Mouse (Mus musculus): ENCODE results near the gene Themis3. TPM values are rescaled to one million over a fixed set of nuclear protein-coding genes. Genes with fewer than 3 reads are reported as not detected.
A peak's percentile ranks its signal among the peaks of the same experiment; 100 is the strongest.
"Not testable (repeated sequence)": the region's sequence is repeated elsewhere in the genome, so short reads cannot be mapped to it uniquely, and the experiment has no call there.

The Themis3 gene
- polyA plus RNA-seq, 1 experiment, result 0.08 TPM

- TF ChIP-seq POLR2A (IDR thresholded peaks at IDR 0.05; ENCODE audit: borderline replicate concordance, extremely low read depth, low read depth, low read length) (no peak), CTCF (IDR thresholded peaks at IDR 0.05; ENCODE audit: insufficient read depth, low read length) (no peak)
- DNase-seq, result no peak
- Histone ChIP-seq H3K4me1 (ENCODE audit: control insufficient read depth, insufficient read depth, low read length) (no peaks in the 10 kb centered on the region; the same call in 1 of the 2 replicates), H3K4me3 (replicated peaks; ENCODE audit: extremely low read depth, low read depth, low read length) (no peak overlapping the region)
- WGBS, result 42% methylated on average over 7 of the region's 7 CpGs
These were observed 30.2 kb downstream of the Themis3 start for GRCm38 (mm10) chr17:66564213-66564612.

- H3K4me3 ChIP-seq (replicated peaks; ENCODE audit: extremely low read depth, low read depth, low read length), result no peak overlapping the region
- 49% methylated on average over 1 of the region's 1 CpGs for WGBS
- H3K4me1 ChIP-seq (ENCODE audit: control insufficient read depth, insufficient read depth, low read length), result no peaks in the 10 kb centered on the region; the same call in 1 of the 2 replicates
- TF ChIP-seq CTCF (IDR thresholded peaks at IDR 0.05; ENCODE audit: insufficient read depth, low read length) (no peak), POLR2A (IDR thresholded peaks at IDR 0.05; ENCODE audit: borderline replicate concordance, extremely low read depth, low read depth, low read length) (no peak)
- no peak for DNase-seq
These were observed 30.9 kb downstream of the Themis3 start for GRCm38 (mm10) chr17:66563551-66563950.

- 47% methylated on average over 2 of the region's 2 CpGs for WGBS
- no peak for DNase-seq
These were observed 33.0 kb downstream of the Themis3 start for GRCm38 (mm10) chr17:66561380-66561779.

GRCm38 (mm10) chr17:66558404-66559317 lies 35.8 kb downstream of the Themis3 start:
- WGBS, result 89% methylated on average over 17 of the region's 17 CpGs
- no peak for DNase-seq

More at GRCm38 (mm10) chr17:66561380-66561779, 33.0 kb downstream of the Themis3 start:
- no peak overlapping the region for H3K4me3 ChIP-seq (replicated peaks; ENCODE audit: extremely low read depth, low read depth, low read length)
- no peak for TF ChIP-seq POLR2A (IDR thresholded peaks at IDR 0.05; ENCODE audit: borderline replicate concordance, extremely low read depth, low read depth, low read length)
- TF ChIP-seq CTCF (IDR thresholded peaks at IDR 0.05; ENCODE audit: insufficient read depth, low read length), result no peak
- H3K4me1 ChIP-seq (ENCODE audit: control insufficient read depth, insufficient read depth, low read length), result no peaks in the 10 kb centered on the region; the same call in 1 of the 2 replicates

GRCm38 (mm10) chr17:66552690-66553089 lies 41.7 kb downstream of the Themis3 start:
- no peaks in the 10 kb centered on the region for H3K4me1 ChIP-seq (ENCODE audit: control insufficient read depth, insufficient read depth, low read length)
- DNase-seq, result no peak
- 83% methylated on average over 4 of the region's 4 CpGs for WGBS
- no peak for TF ChIP-seq POLR2A (IDR thresholded peaks at IDR 0.05; ENCODE audit: borderline replicate concordance, extremely low read depth, low read depth, low read length)
- no peak for TF ChIP-seq CTCF (IDR thresholded peaks at IDR 0.05; ENCODE audit: insufficient read depth, low read length)
- H3K4me3 ChIP-seq (replicated peaks; ENCODE audit: extremely low read depth, low read depth, low read length), result no peak overlapping the region

More at GRCm38 (mm10) chr17:66558404-66559317, 35.8 kb downstream of the Themis3 start:
- TF ChIP-seq CTCF (IDR thresholded peaks at IDR 0.05; ENCODE audit: insufficient read depth, low read length) (peak; percentile 28; the same call in 1 of the 2 replicates), POLR2A (IDR thresholded peaks at IDR 0.05; ENCODE audit: borderline replicate concordance, extremely low read depth, low read depth, low read length) (no peak)
- H3K4me3 ChIP-seq (replicated peaks; ENCODE audit: extremely low read depth, low read depth, low read length), result no peak overlapping the region
- H3K4me1 ChIP-seq (ENCODE audit: control insufficient read depth, insufficient read depth, low read length), result no peaks in the 10 kb centered on the region; the same call in 1 of the 2 replicates

GRCm38 (mm10) chr17:66550486-66550885 lies 43.9 kb downstream of the Themis3 start:
- no peak for TF ChIP-seq POLR2A (IDR thresholded peaks at IDR 0.05; ENCODE audit: borderline replicate concordance, extremely low read depth, low read depth, low read length)
- TF ChIP-seq CTCF (IDR thresholded peaks at IDR 0.05; ENCODE audit: insufficient read depth, low read length), result no peak
- no peak for DNase-seq
- 87% methylated on average over 5 of the region's 5 CpGs for WGBS
- Histone ChIP-seq H3K4me3 (replicated peaks; ENCODE audit: extremely low read depth, low read depth, low read length) (no peak overlapping the region), H3K4me1 (ENCODE audit: control insufficient read depth, insufficient read depth, low read length) (no peaks in the 10 kb centered on the region)

- TF ChIP-seq POLR2A (IDR thresholded peaks at IDR 0.05; ENCODE audit: borderline replicate concordance, extremely low read depth, low read depth, low read length), result no peak
- 91% methylated on average over 1 of the region's 1 CpGs for WGBS
These were observed 62.1 kb downstream of the Themis3 start for GRCm38 (mm10) chr17:66532285-66532684.

GRCm38 (mm10) chr17:66523396-66523795 lies 71.0 kb downstream of the Themis3 start:
- TF ChIP-seq POLR2A (IDR thresholded peaks at IDR 0.05; ENCODE audit: borderline replicate concordance, extremely low read depth, low read depth, low read length) (no peak), CTCF (IDR thresholded peaks at IDR 0.05; ENCODE audit: insufficient read depth, low read length) (no peak)
- Histone ChIP-seq H3K4me3 (replicated peaks; ENCODE audit: extremely low read depth, low read depth, low read length) (no peak overlapping the region), H3K4me1 (ENCODE audit: control insufficient read depth, insufficient read depth, low read length) (peaks cover 4% of the 10 kb centered on the region; the same call in 1 of the 2 replicates)
- DNase-seq, result no peak
- 30% methylated on average over 5 of the region's 5 CpGs for WGBS

More at GRCm38 (mm10) chr17:66532285-66532684, 62.1 kb downstream of the Themis3 start:
- Histone ChIP-seq H3K4me3 (replicated peaks; ENCODE audit: extremely low read depth, low read depth, low read length) (no peak overlapping the region), H3K4me1 (ENCODE audit: control insufficient read depth, insufficient read depth, low read length) (no peaks in the 10 kb centered on the region)
- no peak for DNase-seq

- H3K4me1 ChIP-seq (ENCODE audit: control insufficient read depth, insufficient read depth, low read length), result not testable (repeated sequence)
- 79% methylated on average over 1 of the region's 1 CpGs for WGBS
These were observed 71.8 kb downstream of the Themis3 start for GRCm38 (mm10) chr17:66522631-66523030.

More at GRCm38 (mm10) chr17:66522631-66523030, 71.8 kb downstream of the Themis3 start:
- H3K4me3 ChIP-seq (replicated peaks; ENCODE audit: extremely low read depth, low read depth, low read length); DNase-seq: not testable (repeated sequence)

All from lung, adult 2 months (tissue).